Mouse (Mus musculus) midbrain, embryonic 10.5 days (tissue): ENCODE data around the gene Tmem130. TPM values are rescaled to one million over a fixed set of nuclear protein-coding genes. Genes with fewer than 3 reads are reported as not detected.
A peak's percentile ranks its signal among the peaks of the same experiment; 100 is the strongest.

Experiments
- DNase-seq: peaks from one replicate; pipeline ENCODE4 v3.0.0-alpha.2; 2017; ENCODE audit warnings: low spot score
- H3K27ac ChIP-seq: fragments of 300-500 bp; sonication (generic); replicated peaks from 2 replicates; pipeline ENCODE4 v1.5.1; 2016; ENCODE audit warnings: mild to moderate bottlenecking
- H3K27me3 ChIP-seq: fragments of 300-500 bp; sonication (generic); 2 replicates; pipeline ENCODE4 v1.6.1; 2016; ENCODE audit warnings: low read depth, mild to moderate bottlenecking; ENCODE audit not compliant: poor library complexity, severe bottlenecking
- H3K36me3 ChIP-seq: fragments of 300-500 bp; sonication (generic); 2 replicates; pipeline ENCODE4 v1.6.1; 2016; ENCODE audit warnings: mild to moderate bottlenecking, moderate library complexity
- H3K4me1 ChIP-seq: fragments of 300-500 bp; sonication (generic); 2 replicates; pipeline ENCODE4 v1.6.1; 2016
- H3K4me3 ChIP-seq: fragments of 300-500 bp; sonication (generic); 2 replicates; pipeline ENCODE4 v1.5.1; 2016; ENCODE audit warnings: mild to moderate bottlenecking, moderate library complexity
- H3K9me3 ChIP-seq: fragments of 300-500 bp; sonication (generic); replicated peaks from 2 replicates; pipeline ENCODE4 v1.6.1; 2016; ENCODE audit warnings: mild to moderate bottlenecking
- WGBS: fragments of 180-500 bp; shearing (Covaris S2); methylation state at CpG from one replicate; pipeline ENCODE4 v1.1.7; 2016; 5-methylcytosine and 5-hydroxymethylcytosine counted together
- polyA plus RNA-seq: library from polyadenylated mRNA; unstranded; fragments of >200 nt; fragmentation: Nextera tagmentation; extraction: Ambion mirVana; gene quantifications from 2 replicates; pipeline ENCODE4 v1.2.1, GENCODE M21; 2016

Tmem130 gene
- 2.5 and 10.9 TPM in 2 replicates for polyA plus RNA-seq

- under 1% methylated on average over 38 of the region's 38 CpGs for WGBS
- peak within 1 kb of the TSS; percentile 38; the same call in 1 of the 2 replicates for H3K27ac ChIP-seq
- peaks cover 20% of the 10 kb centered on the region for H3K4me1 ChIP-seq
- DNase-seq, result peak; percentile 52
- H3K36me3 ChIP-seq, result no peaks in the 10 kb centered on the region
- peak within 1 kb of the TSS; percentile 54 for H3K4me3 ChIP-seq
- H3K9me3 ChIP-seq, result no peaks in the 10 kb centered on the region
- H3K27me3 ChIP-seq, result peaks cover 42% of the 10 kb centered on the region
These were observed at the start of gene Tmem130 for GRCm38 (mm10) chr5:144761161-144761868. Tmem130 (minus strand) TSS chr5:144761818.

- Histone ChIP-seq H3K4me3 (no peak overlapping the region), H3K9me3 (peaks cover 10% of the 10 kb centered on the region), H3K36me3 (peaks cover 100% of the 10 kb centered on the region), H3K4me1 (no peaks in the 10 kb centered on the region), H3K27ac (no peak overlapping the region), H3K27me3 (no peaks in the 10 kb centered on the region)
- WGBS, result 97% methylated on average over 10 of the region's 10 CpGs
- no peak for DNase-seq
These were observed 45.3 kb upstream of the Tmem130 start for GRCm38 (mm10) chr5:144806931-144807330.

- H3K27ac ChIP-seq, result no peak overlapping the region
- no peaks in the 10 kb centered on the region for H3K9me3 ChIP-seq
- no peaks in the 10 kb centered on the region for H3K4me1 ChIP-seq
- DNase-seq, result no peak
- 92% methylated on average over 7 of the region's 7 CpGs for WGBS
- no peak overlapping the region for H3K4me3 ChIP-seq
- H3K36me3 ChIP-seq, result peaks cover 100% of the 10 kb centered on the region
- no peaks in the 10 kb centered on the region for H3K27me3 ChIP-seq
These were observed 42.6 kb upstream of the Tmem130 start for GRCm38 (mm10) chr5:144804181-144804580.

GRCm38 (mm10) chr5:144803066-144803465 lies 41.4 kb upstream of the Tmem130 start:
- no peak overlapping the region for H3K27ac ChIP-seq
- H3K36me3 ChIP-seq, result peaks cover 100% of the 10 kb centered on the region
- 96% methylated on average over 8 of the region's 8 CpGs for WGBS
- no peaks in the 10 kb centered on the region for H3K4me1 ChIP-seq
- H3K9me3 ChIP-seq, result no peaks in the 10 kb centered on the region
- no peak for DNase-seq
- H3K27me3 ChIP-seq, result no peaks in the 10 kb centered on the region
- no peak overlapping the region for H3K4me3 ChIP-seq

GRCm38 (mm10) chr5:144797116-144797515 lies 35.5 kb upstream of the Tmem130 start:
- H3K36me3 ChIP-seq, result peaks cover 100% of the 10 kb centered on the region
- 95% methylated on average over 7 of the region's 7 CpGs for WGBS

GRCm38 (mm10) chr5:144794687-144795086 lies 33.1 kb upstream of the Tmem130 start:
- WGBS, result 83% methylated on average over 6 of the region's 6 CpGs
- H3K9me3 ChIP-seq, result no peaks in the 10 kb centered on the region
- H3K4me3 ChIP-seq, result no peak overlapping the region
- H3K36me3 ChIP-seq, result peaks cover 100% of the 10 kb centered on the region
- DNase-seq, result peak; percentile 21
- H3K27ac ChIP-seq, result no peak overlapping the region
- H3K27me3 ChIP-seq, result no peaks in the 10 kb centered on the region
- H3K4me1 ChIP-seq, result no peaks in the 10 kb centered on the region

More at GRCm38 (mm10) chr5:144797116-144797515, 35.5 kb upstream of the Tmem130 start:
- DNase-seq, result no peak
- H3K4me3 ChIP-seq, result no peak overlapping the region
- H3K9me3 ChIP-seq, result no peaks in the 10 kb centered on the region
- no peak overlapping the region for H3K27ac ChIP-seq
- H3K4me1 ChIP-seq, result no peaks in the 10 kb centered on the region
- no peaks in the 10 kb centered on the region for H3K27me3 ChIP-seq

- Histone ChIP-seq H3K27me3 (no peaks in the 10 kb centered on the region), H3K36me3 (peaks cover 100% of the 10 kb centered on the region), H3K9me3 (no peaks in the 10 kb centered on the region), H3K4me3 (no peak overlapping the region), H3K27ac (no peak overlapping the region), H3K4me1 (no peaks in the 10 kb centered on the region)
- WGBS, result 86% methylated on average over 5 of the region's 5 CpGs
- DNase-seq, result no peak
These were observed 31.8 kb upstream of the Tmem130 start for GRCm38 (mm10) chr5:144793374-144793773.

GRCm38 (mm10) chr5:144786464-144786863 lies 24.8 kb upstream of the Tmem130 start:
- WGBS, result 97% methylated on average over 18 of the region's 18 CpGs

GRCm38 (mm10) chr5:144780654-144781053 lies 19.0 kb upstream of the Tmem130 start:
- no peaks in the 10 kb centered on the region for H3K4me1 ChIP-seq
- H3K27ac ChIP-seq, result no peak overlapping the region
- no peaks in the 10 kb centered on the region for H3K9me3 ChIP-seq
- DNase-seq, result no peak
- no peak overlapping the region for H3K4me3 ChIP-seq
- peaks cover 99% of the 10 kb centered on the region for H3K36me3 ChIP-seq
- WGBS, result 87% methylated on average over 8 of the region's 8 CpGs
- no peaks in the 10 kb centered on the region for H3K27me3 ChIP-seq

More at GRCm38 (mm10) chr5:144786464-144786863, 24.8 kb upstream of the Tmem130 start:
- no peak for DNase-seq
- Histone ChIP-seq H3K27ac (no peak overlapping the region), H3K4me1 (no peaks in the 10 kb centered on the region), H3K36me3 (peaks cover 100% of the 10 kb centered on the region), H3K4me3 (no peak overlapping the region), H3K27me3 (no peaks in the 10 kb centered on the region), H3K9me3 (no peaks in the 10 kb centered on the region)

GRCm38 (mm10) chr5:144773231-144773630 lies 11.6 kb upstream of the Tmem130 start:
- WGBS, result 89% methylated on average over 6 of the region's 6 CpGs

GRCm38 (mm10) chr5:144769067-144769482 lies 7.5 kb upstream of the Tmem130 start:
- H3K9me3 ChIP-seq, result no peaks in the 10 kb centered on the region
- H3K27ac ChIP-seq, result peak overlapping the region; percentile 99
- no peak for DNase-seq
- WGBS, result 41% methylated on average over 8 of the region's 8 CpGs
- H3K4me3 ChIP-seq, result peak overlapping the region; percentile 81
- peaks cover 16% of the 10 kb centered on the region for H3K4me1 ChIP-seq
- no peaks in the 10 kb centered on the region for H3K27me3 ChIP-seq
- H3K36me3 ChIP-seq, result peaks cover 37% of the 10 kb centered on the region

More at GRCm38 (mm10) chr5:144773231-144773630, 11.6 kb upstream of the Tmem130 start:
- H3K36me3 ChIP-seq, result peaks cover 78% of the 10 kb centered on the region
- H3K4me1 ChIP-seq, result peaks cover 12% of the 10 kb centered on the region
- H3K27me3 ChIP-seq, result no peaks in the 10 kb centered on the region
- no peak overlapping the region for H3K27ac ChIP-seq
- no peak overlapping the region for H3K4me3 ChIP-seq
- no peaks in the 10 kb centered on the region for H3K9me3 ChIP-seq
- DNase-seq, result no peak

GRCm38 (mm10) chr5:144767911-144768841 lies 6.6 kb upstream of the Tmem130 start:
- peak overlapping the region; percentile 99 for H3K27ac ChIP-seq
- peaks cover 28% of the 10 kb centered on the region for H3K36me3 ChIP-seq
- no peaks in the 10 kb centered on the region for H3K9me3 ChIP-seq
- WGBS, result under 1% methylated on average over 92 of the region's 92 CpGs
- peak overlapping the region; percentile 81 for H3K4me3 ChIP-seq
- H3K4me1 ChIP-seq, result peaks cover 16% of the 10 kb centered on the region
- 0 out of 2 replicates have a peak, but pooled peaks cover under 1% of the 10 kb centered on the region for H3K27me3 ChIP-seq
- peak; percentile 90 for DNase-seq
